Mouse (Mus musculus) hindbrain, embryonic 14.5 days (tissue): ENCODE data around the gene Avpr2. TPM values are rescaled to one million over a fixed set of nuclear protein-coding genes. Genes with fewer than 3 reads are reported as not detected.

Source experiments
- ATAC-seq: fragments of 200-750 bp; cut with Nextera tagmentation; 2 replicates; pipeline ENCODE4 v1.8.0; 2017; ENCODE audit warnings: moderate number of reproducible peaks, mild to moderate bottlenecking, moderate TSS enrichment, moderate library complexity; ENCODE audit not compliant: low FRiP score
- DNase-seq: peaks from one replicate; pipeline ENCODE4 v3.0.0-alpha.2; 2015; ENCODE audit warnings: low spot score
- H3K27ac ChIP-seq: fragments of 300-500 bp; sonication (generic); 2 replicates; pipeline ENCODE4 v1.5.1; 2014; ENCODE audit warnings: mild to moderate bottlenecking, moderate library complexity
- H3K27me3 ChIP-seq: fragments of 300-500 bp; sonication (generic); 2 replicates; pipeline ENCODE4 v1.6.1; 2014; ENCODE audit warnings: mild to moderate bottlenecking, low read length, mixed read lengths; ENCODE audit not compliant: control insufficient read depth, insufficient read depth
- H3K36me3 ChIP-seq: fragments of 300-500 bp; sonication (generic); replicated peaks from 2 replicates; pipeline ENCODE4 v1.6.1; 2014; ENCODE audit not compliant: control insufficient read depth, insufficient read depth
- H3K4me1 ChIP-seq: fragments of 300-500 bp; sonication (generic); replicated peaks from 2 replicates; pipeline ENCODE4 v1.6.1; 2014; ENCODE audit warnings: antibody characterized with exemption, low read length, mixed read lengths; ENCODE audit not compliant: control insufficient read depth, insufficient read depth
- H3K4me2 ChIP-seq: fragments of 300-500 bp; sonication (generic); replicated peaks from 2 replicates; pipeline ENCODE4 v1.6.1; 2014; ENCODE audit warnings: mild to moderate bottlenecking, moderate library complexity
- H3K4me3 ChIP-seq: fragments of 300-500 bp; sonication (generic); replicated peaks from 2 replicates; pipeline ENCODE4 v1.5.1; 2014; ENCODE audit warnings: mild to moderate bottlenecking, low read length
- H3K9ac ChIP-seq: fragments of 300-500 bp; sonication (generic); 2 replicates; pipeline ENCODE4 v1.6.1; 2014
- H3K9me3 ChIP-seq: fragments of 300-500 bp; sonication (generic); 2 replicates; pipeline ENCODE4 v1.6.1; 2016; ENCODE audit warnings: low read length; ENCODE audit not compliant: control insufficient read depth
- WGBS: fragments of 180-500 bp; shearing (Covaris S2); extraction: QIAGEN DNeasy Blood & Tissue Kit; methylation state at CpG from one replicate; pipeline ENCODE4 v1.1.7; 2014; 5-methylcytosine and 5-hydroxymethylcytosine counted together
- polyA plus RNA-seq: library from polyadenylated mRNA; unstranded; fragments of >200 nt; fragmentation: Nextera tagmentation; extraction: Ambion mirVana; gene quantifications from 2 replicates; pipeline ENCODE4 v1.2.1, GENCODE M21; 2014

Avpr2 gene
- polyA plus RNA-seq, 1 experiment from 2014 or later = 0.39 TPM

DNA sequence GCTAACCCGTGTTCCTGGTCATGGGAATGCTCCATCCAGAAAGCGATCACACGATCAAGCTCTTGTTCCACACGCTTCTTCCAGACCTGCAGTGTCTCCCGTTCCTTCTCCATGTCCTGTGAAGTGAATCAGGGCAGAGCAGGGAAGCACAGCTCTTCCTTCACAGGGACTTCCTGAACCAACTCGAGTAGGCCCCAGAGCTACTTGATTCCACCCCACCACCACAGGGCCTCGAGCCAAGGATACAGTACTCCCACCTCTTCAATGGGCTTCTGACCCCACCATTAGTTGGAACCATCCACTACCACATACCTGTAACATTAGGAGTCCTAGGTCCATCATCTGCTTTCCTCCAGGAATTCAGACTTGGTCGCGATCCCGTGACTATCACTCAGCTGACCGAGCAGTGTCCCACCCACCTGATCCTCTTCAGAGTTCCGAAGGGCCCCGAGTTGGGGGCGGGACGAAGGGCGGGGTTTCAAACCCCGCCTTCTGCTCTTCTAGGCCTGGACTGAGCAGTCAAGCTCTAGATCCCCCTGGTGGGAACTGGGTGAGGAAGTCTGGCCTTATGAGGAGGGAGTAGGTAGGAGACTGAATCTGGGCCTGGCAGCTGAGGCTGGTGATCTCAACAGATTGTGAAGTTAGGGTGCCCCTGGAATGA, 38.6 kb downstream of the Avpr2 start, which contains the start of gene Renbp:
TSS of gene Renbp (minus strand) at position 449 of the 661 bp plus-strand sequence.
- H3K9me3 ChIP-seq = no peaks in the 10 kb centered on the region
- peak within 1 kb of the TSS; percentile 17; the same call in 1 of the 2 replicates for H3K4me2 ChIP-seq
- no peaks in the 10 kb centered on the region for H3K27me3 ChIP-seq
- H3K4me3 ChIP-seq = no peak within 1 kb of the TSS
- no peaks in the 10 kb centered on the region for H3K36me3 ChIP-seq
- H3K9ac ChIP-seq = no peak within 1 kb of the TSS
- H3K4me1 ChIP-seq = no peaks in the 10 kb centered on the region
- WGBS = 43% methylated on average over 17 of the region's 17 CpGs
- ATAC-seq = peak; percentile 60; the same call in 1 of the 2 replicates
- DNase-seq = no peak
- H3K27ac ChIP-seq = no peak within 1 kb of the TSS

DNA sequence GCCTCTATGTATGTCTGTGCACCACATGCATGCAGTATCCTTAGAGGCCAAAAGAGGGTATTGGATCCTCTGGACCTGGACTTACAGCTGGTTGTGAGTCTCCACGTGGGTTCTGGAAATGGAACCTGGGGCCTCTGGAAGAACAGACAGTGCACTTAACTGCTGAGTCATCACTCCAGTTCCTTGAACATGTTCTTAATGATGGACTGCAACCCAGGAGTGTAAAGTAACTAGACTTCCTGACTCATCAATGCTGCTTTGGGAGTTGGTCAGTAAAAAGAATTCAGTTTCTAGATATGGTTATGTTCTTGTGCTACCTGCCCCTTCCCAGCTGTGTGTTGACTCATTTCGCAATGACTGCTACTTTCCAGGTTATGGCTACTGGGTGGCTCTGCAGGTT, 40.0 kb downstream of the Avpr2 start:
- Histone ChIP-seq H3K9me3 (no peaks in the 10 kb centered on the region), H3K36me3 (no peaks in the 10 kb centered on the region), H3K27me3 (no peaks in the 10 kb centered on the region), H3K9ac (no peak overlapping the region), H3K4me2 (no peak overlapping the region), H3K4me3 (no peak overlapping the region), H3K4me1 (no peaks in the 10 kb centered on the region), H3K27ac (no peak overlapping the region)
- DNase-seq = no peak
- no peak for ATAC-seq
- WGBS = 74% methylated on average over 2 of the region's 2 CpGs

DNA sequence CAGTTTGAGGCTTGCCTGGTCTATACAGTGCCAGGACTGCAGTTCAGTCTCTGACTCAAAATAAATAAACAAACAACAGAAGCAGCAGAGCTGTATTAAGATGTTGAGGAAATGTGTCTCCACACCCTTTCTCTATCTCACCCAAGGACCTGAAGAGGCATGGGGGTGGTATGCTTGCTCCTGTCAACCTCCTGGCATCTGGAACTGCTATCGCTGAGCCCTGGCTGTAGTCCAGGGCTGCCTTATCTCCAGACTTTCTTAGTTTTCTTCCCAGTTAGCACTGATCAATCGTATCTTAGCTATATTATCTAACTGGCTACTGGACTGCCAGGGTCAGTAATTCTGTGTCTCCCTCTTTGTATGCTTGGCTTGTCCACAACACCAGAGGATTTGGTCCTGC, 50.0 kb downstream of the Avpr2 start:
- Histone ChIP-seq H3K27me3 (no peaks in the 10 kb centered on the region), H3K4me3 (no peak overlapping the region), H3K9me3 (no peaks in the 10 kb centered on the region), H3K27ac (no peak overlapping the region), H3K9ac (no peak overlapping the region), H3K36me3 (peaks cover 56% of the 10 kb centered on the region), H3K4me2 (no peak overlapping the region), H3K4me1 (no peaks in the 10 kb centered on the region)
- WGBS = 95% methylated on average over 2 of the region's 2 CpGs
- DNase-seq (no peak), ATAC-seq (no peak)

DNA sequence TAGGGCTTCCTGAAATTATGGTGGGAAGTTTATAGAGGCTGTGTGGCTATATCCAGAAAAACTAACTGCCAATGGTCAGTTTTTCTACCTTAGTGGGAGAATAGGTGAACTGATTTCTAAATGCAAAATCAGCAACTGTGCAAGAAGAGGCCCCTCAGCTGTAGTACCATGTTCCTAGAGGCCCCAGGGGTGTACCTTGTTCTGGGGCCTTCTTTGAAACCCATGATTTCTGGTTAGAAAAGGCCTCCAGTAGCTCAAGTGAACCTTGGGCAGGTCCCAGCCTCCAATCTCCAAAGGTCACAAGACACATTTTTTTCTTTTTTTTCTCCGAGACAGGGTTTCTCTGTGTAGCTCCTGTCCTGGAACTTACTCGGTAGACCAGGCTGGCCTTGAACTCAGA, 50.4 kb downstream of the Avpr2 start:
- H3K9ac ChIP-seq = no peak overlapping the region
- ATAC-seq = no peak
- H3K4me1 ChIP-seq = no peaks in the 10 kb centered on the region

More for the DNA sequence above, 50.4 kb downstream of the Avpr2 start:
- Histone ChIP-seq H3K36me3 (peaks cover 60% of the 10 kb centered on the region), H3K27ac (no peak overlapping the region), H3K9me3 (no peaks in the 10 kb centered on the region), H3K27me3 (no peaks in the 10 kb centered on the region), H3K4me3 (no peak overlapping the region), H3K4me2 (no peak overlapping the region)
- DNase-seq = no peak
- 93% methylated on average over 2 of the region's 2 CpGs for WGBS

Other genes with a start within 250 kb of the Avpr2 start
- 154 and 160 TPM in 2 replicates for gene Pnck, start 232.0 kb upstream of the Avpr2 start, polyA plus RNA-seq
- gene Slc6a8, start 219.0 kb upstream of the Avpr2 start, polyA plus RNA-seq = 7.9 and 8.2 TPM in 2 replicates
- gene Bcap31, start 175.9 kb upstream of the Avpr2 start, polyA plus RNA-seq = 135 and 141 TPM in 2 replicates
- gene Abcd1, start 175.5 kb upstream of the Avpr2 start, polyA plus RNA-seq = 8.3 and 10.2 TPM in 2 replicates
- 0.59 TPM in 2 replicates for gene Plxnb3, start 135.0 kb upstream of the Avpr2 start, polyA plus RNA-seq
- 0.60 and 1.8 TPM in 2 replicates for gene Srpk3, start 117.7 kb upstream of the Avpr2 start, polyA plus RNA-seq
- 260 TPM in 2 replicates for gene Idh3g, start 105.2 kb upstream of the Avpr2 start, polyA plus RNA-seq
- 151 and 176 TPM in 2 replicates for gene Ssr4, start 105.1 kb upstream of the Avpr2 start, polyA plus RNA-seq
- gene Pdzd4, start 67.1 kb upstream of the Avpr2 start, polyA plus RNA-seq = 5.5 and 6.4 TPM in 2 replicates
- 135 and 147 TPM in 2 replicates for gene L1cam, start 4.0 kb downstream of the Avpr2 start, polyA plus RNA-seq
- 3.0 and 3.1 TPM in 2 replicates for gene Arhgap4, start 29.8 kb downstream of the Avpr2 start, polyA plus RNA-seq
- 86.8 and 98.0 TPM in 2 replicates for gene Naa10, start 29.8 kb downstream of the Avpr2 start, polyA plus RNA-seq
- gene Renbp, start 38.7 kb downstream of the Avpr2 start, polyA plus RNA-seq = 11.3 and 15.4 TPM in 2 replicates
- 55.3 and 57.3 TPM in 2 replicates for gene Hcfc1, start 74.3 kb downstream of the Avpr2 start, polyA plus RNA-seq
- 30.9 and 31.2 TPM in 2 replicates for gene Irak1, start 131.8 kb downstream of the Avpr2 start, polyA plus RNA-seq
- gene Opn1mw, start 235.4 kb downstream of the Avpr2 start, polyA plus RNA-seq = not detected in 2 replicates
- gene Mecp2, start 243.3 kb downstream of the Avpr2 start, polyA plus RNA-seq = 15.5 and 15.6 TPM in 2 replicates